Mouse (Mus musculus): ENCODE measurements at regions not wholly inside any gene's neighbourhood (a gene's known extent, or its start where the extent isn't known, plus 50 kb on each side); places are given as distances from the start of the nearest gene placed in this dataset.

DNA sequence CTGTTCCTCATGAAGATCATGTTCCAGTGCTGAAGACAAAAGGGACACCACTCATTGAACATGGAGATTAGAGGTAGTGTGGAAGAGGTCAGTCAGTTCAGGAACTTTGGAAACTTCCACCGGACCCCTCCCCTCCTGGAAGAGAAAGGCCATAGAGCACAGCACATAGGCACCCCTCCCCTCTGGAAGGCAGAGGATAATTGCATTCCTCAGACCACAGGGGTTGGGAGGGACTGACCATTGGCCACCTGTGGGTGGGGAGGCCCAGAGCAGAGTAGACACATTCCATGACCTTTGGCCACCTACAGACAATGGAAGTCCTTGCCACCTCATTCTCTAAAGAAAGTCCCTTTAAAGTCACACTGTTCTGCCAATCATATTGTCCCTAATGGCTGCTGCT lies 281.6 kb downstream of the Kcnj2 start:
- no peak overlapping the region for H3K4me3 ChIP-seq (ENCODE audit: low read depth, low read length)
- H3K9ac ChIP-seq (ENCODE audit: low read length): no peak overlapping the region
- no peaks in the 10 kb centered on the region for H3K27me3 ChIP-seq (ENCODE audit: control insufficient read depth, insufficient read depth, low read length)
- H3K27ac ChIP-seq (replicated peaks): no peak overlapping the region
- no peak overlapping the region for H3K4me2 ChIP-seq (replicated peaks; ENCODE audit: low read depth)
- WGBS: 33% methylated on average over 1 of the region's 1 CpGs
- no peaks in the 10 kb centered on the region for H3K36me3 ChIP-seq (ENCODE audit: control insufficient read depth, insufficient read depth, low read length)
- no peak for TF ChIP-seq CTCF (IDR thresholded peaks at IDR 0.05; ENCODE audit: low read depth)
- TF ChIP-seq EP300 (optimal IDR thresholded peaks at IDR 0.05): no peak
- no peak for ATAC-seq (ENCODE audit: low FRiP score, low TSS enrichment)
- DNase-seq (ENCODE audit: low spot score): no peak
- H3K9me3 ChIP-seq (ENCODE audit: control insufficient read depth, low read length): no peaks in the 10 kb centered on the region
- H3K4me1 ChIP-seq (replicated peaks; ENCODE audit: control insufficient read depth, insufficient read depth): no peaks in the 10 kb centered on the region

DNA sequence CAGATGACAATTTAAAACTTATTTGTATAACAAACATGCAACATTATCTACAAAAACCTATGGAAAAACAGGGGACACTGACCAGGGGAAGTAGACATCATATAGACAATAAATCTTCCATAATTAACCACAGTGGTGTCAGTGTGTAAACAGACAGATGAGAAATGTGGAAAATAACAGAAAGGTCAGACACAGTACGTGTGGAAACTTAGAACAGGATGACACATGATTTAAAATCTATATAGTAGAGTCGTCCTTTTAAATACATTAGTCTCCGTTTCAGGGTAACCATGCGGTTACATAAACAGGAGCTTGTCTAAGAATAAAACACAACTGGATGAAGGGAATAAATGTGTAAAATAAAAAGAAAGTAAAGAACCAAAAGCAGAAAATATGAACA lies 284.1 kb downstream of the Kcnj2 start:
- no peaks in the 10 kb centered on the region for H3K9me3 ChIP-seq (ENCODE audit: control insufficient read depth, low read length)
- H3K9ac ChIP-seq (ENCODE audit: low read length): no peak overlapping the region
- TF ChIP-seq EP300 (optimal IDR thresholded peaks at IDR 0.05): no peak
- TF ChIP-seq CTCF (IDR thresholded peaks at IDR 0.05; ENCODE audit: low read depth): no peak
- 33% methylated on average over 4 of the region's 4 CpGs for WGBS
- no peaks in the 10 kb centered on the region for H3K27me3 ChIP-seq (ENCODE audit: control insufficient read depth, insufficient read depth, low read length)
- no peaks in the 10 kb centered on the region for H3K4me1 ChIP-seq (replicated peaks; ENCODE audit: control insufficient read depth, insufficient read depth)
- no peak overlapping the region for H3K27ac ChIP-seq (replicated peaks)
- no peak overlapping the region for H3K4me3 ChIP-seq (ENCODE audit: low read depth, low read length)
- DNase-seq (ENCODE audit: low spot score) (no peak), ATAC-seq (ENCODE audit: low FRiP score, low TSS enrichment) (no peak)
- H3K36me3 ChIP-seq (ENCODE audit: control insufficient read depth, insufficient read depth, low read length): no peaks in the 10 kb centered on the region
- H3K4me2 ChIP-seq (replicated peaks; ENCODE audit: low read depth): no peak overlapping the region

DNA sequence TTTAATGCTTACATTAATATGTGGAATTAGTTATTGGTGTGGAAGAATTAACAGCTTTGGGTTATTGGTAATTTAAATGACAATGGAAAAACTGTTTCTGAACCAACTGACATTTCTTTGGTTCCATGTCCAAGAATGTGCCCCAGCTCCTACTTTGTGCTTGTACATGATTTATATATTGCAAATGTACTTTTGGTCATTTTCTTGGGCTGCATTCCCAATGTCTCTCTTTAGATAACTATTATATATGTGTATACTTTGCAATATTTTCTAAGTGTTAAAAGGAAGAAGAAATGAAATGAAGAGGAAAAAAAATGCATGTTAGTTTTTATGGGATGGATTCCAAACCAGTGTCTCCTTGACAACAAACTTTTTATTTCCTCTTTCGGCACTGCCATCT lies 297.4 kb downstream of the Kcnj2 start:
- no peak for DNase-seq (ENCODE audit: low spot score)
- 86% methylated on average over 1 of the region's 1 CpGs for WGBS
- ATAC-seq (ENCODE audit: low FRiP score, low TSS enrichment): no peak
- Histone ChIP-seq H3K36me3 (ENCODE audit: control insufficient read depth, insufficient read depth, low read length) (no peaks in the 10 kb centered on the region), H3K9ac (ENCODE audit: low read length) (no peak overlapping the region), H3K4me1 (replicated peaks; ENCODE audit: control insufficient read depth, insufficient read depth) (no peaks in the 10 kb centered on the region), H3K27me3 (ENCODE audit: control insufficient read depth, insufficient read depth, low read length) (no peaks in the 10 kb centered on the region), H3K9me3 (ENCODE audit: control insufficient read depth, low read length) (no peaks in the 10 kb centered on the region), H3K27ac (replicated peaks) (no peak overlapping the region), H3K4me3 (ENCODE audit: low read depth, low read length) (no peak overlapping the region), H3K4me2 (replicated peaks; ENCODE audit: low read depth) (no peak overlapping the region)
- no peak for TF ChIP-seq EP300 (optimal IDR thresholded peaks at IDR 0.05)
- TF ChIP-seq CTCF (IDR thresholded peaks at IDR 0.05; ENCODE audit: low read depth): no peak

DNA sequence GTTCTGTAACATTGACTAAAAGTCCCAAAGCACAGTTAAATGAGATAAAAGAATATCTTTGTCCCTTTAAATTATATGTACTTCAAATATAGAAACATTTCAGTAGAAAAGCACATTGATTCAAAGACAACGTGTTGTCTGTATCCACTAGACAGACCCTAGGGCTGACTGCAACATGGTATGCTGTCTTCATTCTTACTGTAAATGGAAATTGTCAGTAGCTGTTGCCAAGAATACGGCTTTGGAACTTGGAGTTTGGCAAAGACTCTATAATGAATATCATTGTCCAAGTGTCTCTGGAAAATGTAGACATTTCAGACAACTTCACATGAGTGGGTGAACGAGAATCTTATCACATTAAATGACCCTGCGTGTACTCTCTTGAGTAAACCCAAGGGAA lies 311.2 kb downstream of the Kcnj2 start:
- no peaks in the 10 kb centered on the region for H3K9me3 ChIP-seq (ENCODE audit: control insufficient read depth, low read length)
- H3K4me2 ChIP-seq (replicated peaks; ENCODE audit: low read depth): no peak overlapping the region
- no peaks in the 10 kb centered on the region for H3K36me3 ChIP-seq (ENCODE audit: control insufficient read depth, insufficient read depth, low read length)
- no peaks in the 10 kb centered on the region for H3K27me3 ChIP-seq (ENCODE audit: control insufficient read depth, insufficient read depth, low read length)
- no peak overlapping the region for H3K27ac ChIP-seq (replicated peaks)
- ATAC-seq (ENCODE audit: low FRiP score, low TSS enrichment) (no peak), DNase-seq (ENCODE audit: low spot score) (no peak)
- no peak overlapping the region for H3K4me3 ChIP-seq (ENCODE audit: low read depth, low read length)
- TF ChIP-seq CTCF (IDR thresholded peaks at IDR 0.05; ENCODE audit: low read depth) (no peak), EP300 (optimal IDR thresholded peaks at IDR 0.05) (no peak)
- 55% methylated on average over 4 of the region's 4 CpGs for WGBS
- H3K4me1 ChIP-seq (replicated peaks; ENCODE audit: control insufficient read depth, insufficient read depth): no peaks in the 10 kb centered on the region
- H3K9ac ChIP-seq (ENCODE audit: low read length): no peak overlapping the region

DNA sequence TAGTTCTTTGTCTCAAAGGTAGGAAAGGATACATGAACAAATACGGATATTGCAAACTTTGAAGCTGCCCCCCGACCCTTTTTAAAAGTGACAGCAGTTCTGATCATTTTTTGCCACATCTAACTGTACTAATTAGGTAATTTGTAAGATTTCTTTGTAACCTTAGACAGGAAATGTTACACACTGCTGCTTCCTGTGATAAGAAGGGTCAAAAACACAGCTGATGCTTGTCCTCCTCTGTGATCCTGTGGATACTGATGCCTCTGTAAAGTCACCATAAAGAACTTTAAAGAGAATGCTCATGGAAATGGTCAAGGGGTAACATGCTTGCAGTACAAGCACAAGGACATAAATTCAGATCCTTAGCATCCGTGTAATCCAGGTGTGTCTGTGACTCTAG lies 313.9 kb downstream of the Kcnj2 start:
- no peak overlapping the region for H3K4me3 ChIP-seq (ENCODE audit: low read depth, low read length)
- H3K36me3 ChIP-seq (ENCODE audit: control insufficient read depth, insufficient read depth, low read length): no peaks in the 10 kb centered on the region
- DNase-seq (ENCODE audit: low spot score): no peak
- H3K4me2 ChIP-seq (replicated peaks; ENCODE audit: low read depth): no peak overlapping the region
- no peak overlapping the region for H3K27ac ChIP-seq (replicated peaks)
- no peaks in the 10 kb centered on the region for H3K4me1 ChIP-seq (replicated peaks; ENCODE audit: control insufficient read depth, insufficient read depth)
- H3K9ac ChIP-seq (ENCODE audit: low read length): no peak overlapping the region
- ATAC-seq (ENCODE audit: low FRiP score, low TSS enrichment): no peak
- WGBS: 83% methylated on average over 3 of the region's 3 CpGs
- no peaks in the 10 kb centered on the region for H3K9me3 ChIP-seq (ENCODE audit: control insufficient read depth, low read length)
- TF ChIP-seq EP300 (optimal IDR thresholded peaks at IDR 0.05): no peak
- no peak for TF ChIP-seq CTCF (IDR thresholded peaks at IDR 0.05; ENCODE audit: low read depth)
- H3K27me3 ChIP-seq (ENCODE audit: control insufficient read depth, insufficient read depth, low read length): no peaks in the 10 kb centered on the region

DNA sequence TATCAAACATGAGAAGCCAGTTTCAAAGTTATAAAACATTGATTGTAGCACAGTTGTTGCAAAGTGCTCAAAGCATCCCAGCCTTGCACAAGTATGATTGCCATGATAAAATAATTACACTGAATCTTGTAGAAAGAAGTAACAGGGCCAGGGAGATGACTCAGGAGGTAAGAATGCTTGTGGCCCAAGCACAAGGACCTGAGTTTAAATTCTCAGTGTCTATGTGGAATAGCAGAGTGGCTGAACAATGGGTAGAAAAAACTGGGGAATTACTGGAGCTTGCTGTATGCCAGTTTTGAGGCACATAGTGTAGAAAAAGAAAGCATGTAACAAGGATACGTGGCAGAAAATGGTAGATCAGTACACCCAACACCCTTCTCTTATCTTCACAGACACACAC lies 332.7 kb downstream of the Kcnj2 start:
- H3K36me3 ChIP-seq (ENCODE audit: control insufficient read depth, insufficient read depth, low read length): no peaks in the 10 kb centered on the region
- no peak overlapping the region for H3K4me3 ChIP-seq (ENCODE audit: low read depth, low read length)
- H3K4me2 ChIP-seq (replicated peaks; ENCODE audit: low read depth): no peak overlapping the region
- DNase-seq (ENCODE audit: low spot score): no peak
- no peaks in the 10 kb centered on the region for H3K4me1 ChIP-seq (replicated peaks; ENCODE audit: control insufficient read depth, insufficient read depth)
- no peak overlapping the region for H3K27ac ChIP-seq (replicated peaks)
- H3K27me3 ChIP-seq (ENCODE audit: control insufficient read depth, insufficient read depth, low read length): no peaks in the 10 kb centered on the region
- H3K9ac ChIP-seq (ENCODE audit: low read length): no peak overlapping the region
- no peaks in the 10 kb centered on the region for H3K9me3 ChIP-seq (ENCODE audit: control insufficient read depth, low read length)
- no peak for ATAC-seq (ENCODE audit: low FRiP score, low TSS enrichment)
- 89% methylated on average over 1 of the region's 1 CpGs for WGBS
- TF ChIP-seq EP300 (optimal IDR thresholded peaks at IDR 0.05) (no peak), CTCF (IDR thresholded peaks at IDR 0.05; ENCODE audit: low read depth) (no peak)
